ENCODE assay signal across 18 mouse cellular contexts in the genomic region with DNA sequence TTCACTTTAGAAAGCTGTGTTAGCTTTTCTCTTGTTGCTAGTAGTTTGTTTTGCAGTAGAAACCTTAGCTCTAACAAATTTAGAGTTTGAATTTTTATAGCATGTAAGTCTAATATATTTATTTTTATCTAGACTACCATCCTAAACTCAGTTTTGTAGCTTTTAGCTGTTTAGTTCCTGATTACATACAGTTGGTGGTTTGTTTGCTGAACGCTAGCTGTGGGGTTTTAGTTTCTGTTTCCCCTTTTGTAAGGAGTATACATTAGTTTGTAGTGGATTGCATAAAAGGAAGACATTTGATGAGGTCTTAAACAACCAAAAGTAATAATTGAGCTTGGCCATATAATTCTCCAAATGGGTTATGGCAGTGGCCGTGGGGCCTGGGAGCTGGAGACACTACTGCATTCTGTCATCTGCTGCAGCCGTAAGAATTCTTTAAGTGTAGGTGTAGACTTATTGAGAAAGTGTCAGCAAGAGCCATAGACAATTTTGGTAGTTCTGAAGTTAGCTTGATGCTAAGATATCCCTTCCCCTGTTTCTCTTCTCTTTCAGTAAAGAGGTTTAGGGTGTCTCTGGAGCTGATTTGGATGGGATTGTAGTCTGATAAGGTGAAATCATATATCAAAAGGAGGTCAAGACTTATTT. TPM values are rescaled to one million over a fixed set of nuclear protein-coding genes. Genes with fewer than 3 reads are reported as not detected.
DNase-seq lines count a peak whose midpoint lies in the region; ATAC-seq and TF ChIP-seq lines count a peak whose summit lies in the region.
"Had no signal": no experiment of that assay in that cellular context is flagged by ENCODE, and none has a peak within 500 bp of the region (broad histone marks: within the 10 kb centered on the region; RNA-seq: fewer than 3 reads in every experiment).

No protein-coding gene starts in this region.

- no peak for TF ChIP-seq CTCF in liver, postnatal 0 days (IDR thresholded peaks at IDR 0.05; ENCODE audit: low read depth)
- no peak for TF ChIP-seq CTCF in ES-Bruce4 (IDR thresholded peaks at IDR 0.05; ENCODE audit: low read depth, low read length)

- 53% methylated on average over 3 of the region's 3 CpGs for WGBS in liver, postnatal 0 days (ENCODE audit: insufficient replicate concordance)
- 75% methylated on average over 3 of the region's 3 CpGs for WGBS in liver, embryonic 11.5 days
- WGBS in midbrain, embryonic 14.5 days = 97% methylated on average over 3 of the region's 3 CpGs

- H3K36me3 ChIP-seq in liver, postnatal 0 days (replicated peaks; ENCODE audit: insufficient read depth, low read length) = no peaks in the 10 kb centered on the region
- H3K36me3 ChIP-seq in liver, embryonic 11.5 days (ENCODE audit: control insufficient read depth, insufficient read depth, low read length) = no peaks in the 10 kb centered on the region
- H3K36me3 ChIP-seq in ES-Bruce4 (ENCODE audit: control insufficient read depth, insufficient read depth, low read length, poor library complexity, severe bottlenecking) = no peaks in the 10 kb centered on the region; the same call in 1 of the 2 replicates
- H3K36me3 ChIP-seq in midbrain, embryonic 14.5 days (ENCODE audit: control insufficient read depth, insufficient read depth, low read length) = no peaks in the 10 kb centered on the region
- H3K36me3 ChIP-seq: embryonic facial prominence, embryonic 15.5 days; limb, embryonic 12.5 days; neural tube, embryonic 15.5 days had no signal

- peak overlapping the region; percentile 44 for H3K27ac ChIP-seq in liver, postnatal 0 days (ENCODE audit: low read depth)
- H3K27ac ChIP-seq in liver, embryonic 11.5 days (ENCODE audit: low read depth, low read length) = no peak overlapping the region
- peak overlapping the region; percentile 56 for H3K27ac ChIP-seq in ES-Bruce4 (ENCODE audit: insufficient read depth, low read length)
- H3K27ac ChIP-seq in midbrain, embryonic 14.5 days (replicated peaks; ENCODE audit: low read depth, low read length) = no peak overlapping the region
- H3K27ac ChIP-seq: embryonic facial prominence, embryonic 15.5 days; limb, embryonic 12.5 days; neural tube, embryonic 15.5 days; stomach, postnatal 0 days had no signal

- H3K9me3 ChIP-seq in liver, postnatal 0 days (ENCODE audit: low read length) = no peaks in the 10 kb centered on the region
- H3K9me3 ChIP-seq in liver, embryonic 11.5 days (ENCODE audit: control insufficient read depth, low read length) = no peaks in the 10 kb centered on the region
- no peaks in the 10 kb centered on the region for H3K9me3 ChIP-seq in ES-Bruce4 (replicated peaks; ENCODE audit: control insufficient read depth, insufficient read depth, low read length, poor library complexity, severe bottlenecking)
- H3K9me3 ChIP-seq in midbrain, embryonic 14.5 days (ENCODE audit: control insufficient read depth, low read length) = no peaks in the 10 kb centered on the region
- H3K9me3 ChIP-seq: embryonic facial prominence, embryonic 15.5 days; limb, embryonic 12.5 days; neural tube, embryonic 15.5 days had no signal

- no peak for TF ChIP-seq POLR2A in ES-Bruce4 (IDR thresholded peaks at IDR 0.05; ENCODE audit: insufficient read depth, low read length)

- no peak for DNase-seq in liver, postnatal 0 days
- no peak for DNase-seq in liver, embryonic 11.5 days (ENCODE audit: low spot score)
- DNase-seq in embryo, embryonic 9.5 days (ENCODE audit: extremely low spot score) = no peak
- no peak for DNase-seq in midbrain, embryonic 14.5 days
- no peak for DNase-seq in ovary, postnatal 10 days (ENCODE audit: low spot score)
- DNase-seq: cerebellum, postnatal 25 days; gastrocnemius, postnatal 25 days; heart, postnatal 10 days; kidney, postnatal 36 days; lung, postnatal 10 days; thymus, postnatal 36 days had no signal

- no peaks in the 10 kb centered on the region for H3K27me3 ChIP-seq in liver, postnatal 0 days (ENCODE audit: insufficient read depth, low read length)
- no peaks in the 10 kb centered on the region for H3K27me3 ChIP-seq in liver, embryonic 11.5 days (replicated peaks; ENCODE audit: control insufficient read depth, insufficient read depth, low read length)
- H3K27me3 ChIP-seq in ES-Bruce4 (ENCODE audit: control insufficient read depth, insufficient read depth, low read length, poor library complexity, severe bottlenecking) = no peaks in the 10 kb centered on the region
- H3K27me3 ChIP-seq in midbrain, embryonic 14.5 days (ENCODE audit: control insufficient read depth, insufficient read depth, low read length) = no peaks in the 10 kb centered on the region
- H3K27me3 ChIP-seq: embryonic facial prominence, embryonic 15.5 days; limb, embryonic 12.5 days; neural tube, embryonic 15.5 days had no signal

- no peak for TF ChIP-seq EP300 in liver, postnatal 0 days (IDR thresholded peaks at IDR 0.05; ENCODE audit: low read depth)
- TF ChIP-seq EP300 in ES-Bruce4 (IDR thresholded peaks at IDR 0.05; ENCODE audit: insufficient read depth, low read depth, low read length) = no peak

- peaks cover 21% of the 10 kb centered on the region; the same call in 1 of the 2 replicates for H3K4me1 ChIP-seq in liver, postnatal 0 days (ENCODE audit: insufficient read depth)
- peaks cover 7% of the 10 kb centered on the region for H3K4me1 ChIP-seq in liver, embryonic 11.5 days (replicated peaks; ENCODE audit: control insufficient read depth, insufficient read depth, low read length)
- H3K4me1 ChIP-seq in ES-Bruce4 (ENCODE audit: control insufficient read depth, insufficient read depth, low read length) = peaks cover 5% of the 10 kb centered on the region
- H3K4me1 ChIP-seq in midbrain, embryonic 14.5 days (ENCODE audit: control insufficient read depth, insufficient read depth, low read length) = no peaks in the 10 kb centered on the region
- H3K4me1 ChIP-seq: limb, embryonic 12.5 days had no signal

- ATAC-seq in liver, postnatal 0 days = no peak
- no peak for ATAC-seq in liver, embryonic 11.5 days (replicated peaks; ENCODE audit: low FRiP score)
- peak; percentile 78 to 80 for ATAC-seq in hematopoietic stem cell, adult 5-6 weeks (replicated peaks in 1 of 2; ENCODE audit: insufficient read depth in 1 of 2, low FRiP score in 2 of 2, low TSS enrichment in 1 of 2, low read depth in 1 of 2, poor library complexity in 2 of 2, severe bottlenecking in 2 of 2)
- no peak for ATAC-seq in midbrain, embryonic 14.5 days (ENCODE audit: low FRiP score, low TSS enrichment)
- ATAC-seq: forebrain, embryonic 14.5 days had no signal

- H3K9ac ChIP-seq in liver, postnatal 0 days (replicated peaks) = no peak overlapping the region
- no peak overlapping the region for H3K9ac ChIP-seq in liver, embryonic 11.5 days (ENCODE audit: low read depth, low read length)
- no peak overlapping the region for H3K9ac ChIP-seq in ES-Bruce4 (ENCODE audit: low read depth, poor library complexity, severe bottlenecking)
- no peak overlapping the region for H3K9ac ChIP-seq in midbrain, embryonic 14.5 days (replicated peaks; ENCODE audit: low read length)
- H3K9ac ChIP-seq: embryonic facial prominence, embryonic 15.5 days; limb, embryonic 12.5 days; neural tube, embryonic 15.5 days had no signal

- H3K4me2 ChIP-seq in liver, postnatal 0 days (ENCODE audit: low read depth, low read length) = peak overlapping the region; percentile 52
- no peak overlapping the region for H3K4me2 ChIP-seq in liver, embryonic 11.5 days
- H3K4me2 ChIP-seq in midbrain, embryonic 14.5 days (ENCODE audit: low read length) = no peak overlapping the region
- H3K4me2 ChIP-seq: embryonic facial prominence, embryonic 15.5 days; limb, embryonic 12.5 days; neural tube, embryonic 15.5 days had no signal

- peak overlapping the region; percentile 19; the same call in 1 of the 2 replicates for H3K4me3 ChIP-seq in liver, postnatal 0 days (ENCODE audit: low read depth, low read length)
- H3K4me3 ChIP-seq in liver, embryonic 11.5 days (ENCODE audit: low read depth, low read length) = no peak overlapping the region
- no peak overlapping the region for H3K4me3 ChIP-seq in ES-Bruce4 (ENCODE audit: low read depth, low read length)
- no peak overlapping the region for H3K4me3 ChIP-seq in midbrain, embryonic 14.5 days (replicated peaks; ENCODE audit: low read depth, low read length)
- H3K4me3 ChIP-seq: embryonic facial prominence, embryonic 15.5 days; limb, embryonic 12.5 days; neural tube, embryonic 15.5 days had no signal

RNA-seq across cellular contexts. Expression of a gene that starts 14.1 kb away (rescaled TPM):
- polyA plus RNA-seq in liver, postnatal 0 days (2015; fragmentation: Nextera tagmentation; extraction: Ambion mirVana) = 20.7 and 22.2 TPM in 2 replicates
- 67.9 and 71.4 TPM in 2 replicates for polyA plus RNA-seq in liver, embryonic 11.5 days (2014; fragmentation: Nextera tagmentation; extraction: Ambion mirVana)
- polyA plus RNA-seq in ES-Bruce4 (2011; ENCODE audit: insufficient read depth, insufficient read length, low read depth, missing spikeins) = 462 and 491 TPM in 2 replicates
- 242 and 273 TPM in 2 replicates for total RNA-seq in hematopoietic stem cell, adult 5-6 weeks (2017)
- polyA plus RNA-seq in midbrain, embryonic 14.5 days (2014; fragmentation: Nextera tagmentation; extraction: Ambion mirVana) = 39.8 and 44.3 TPM in 2 replicates

RNA-seq across cellular contexts. Expression of a gene that starts 47.3 kb away (rescaled TPM):
- polyA plus RNA-seq in liver, postnatal 0 days (2015; fragmentation: Nextera tagmentation; extraction: Ambion mirVana) = 223 and 224 TPM in 2 replicates
- polyA plus RNA-seq in liver, embryonic 11.5 days (2014; fragmentation: Nextera tagmentation; extraction: Ambion mirVana) = 226 and 227 TPM in 2 replicates
- polyA plus RNA-seq in ES-Bruce4 (2011; ENCODE audit: insufficient read depth, insufficient read length, low read depth, missing spikeins) = 97.9 and 110 TPM in 2 replicates
- total RNA-seq in hematopoietic stem cell, adult 5-6 weeks (2017) = 101 and 112 TPM in 2 replicates
- 138 and 158 TPM in 2 replicates for polyA plus RNA-seq in midbrain, embryonic 14.5 days (2014; fragmentation: Nextera tagmentation; extraction: Ambion mirVana)

Comparison
In these comparisons a context has a peak if more than half of its experiments do, and no peak if none do; other contexts are left out.
1. H3K27ac ChIP-seq: peak in liver, postnatal 0 days (single experiment) and ES-Bruce4 (single experiment); none in liver, embryonic 11.5 days (single experiment) and midbrain, embryonic 14.5 days (single experiment).
2. ATAC-seq: peak in hematopoietic stem cell, adult 5-6 weeks (2 of 2); none in liver, postnatal 0 days (single experiment), liver, embryonic 11.5 days (single experiment) and midbrain, embryonic 14.5 days (single experiment).